Mouse (Mus musculus) liver (tissue): ENCODE results near the gene Gm20479.

Source experiments
- DNase-seq: peaks from one replicate; pipeline ENCODE4 v3.0.0-alpha.2; 2020; ENCODE audit warnings: mixed read lengths

Gene Gm20479

GRCm38 (mm10) chr7:27356861-27357594 is at the start of gene Gm20479:
Gene Gm20479, minus strand, starts transcription at chr7:27357419.
- DNase-seq: no peak

- no peak for DNase-seq
Measured at GRCm38 (mm10) chr7:27406481-27406880, 49.3 kb upstream of the Gm20479 start.

- no peak for DNase-seq
Measured at GRCm38 (mm10) chr7:27404203-27404942, 47.2 kb upstream of the Gm20479 start.

GRCm38 (mm10) chr7:27402675-27403074 is 45.5 kb upstream of the Gm20479 start:
- peak; percentile 65 for DNase-seq

GRCm38 (mm10) chr7:27400545-27400944 is 43.3 kb upstream of the Gm20479 start:
- no peak for DNase-seq

- peak; percentile 72 for DNase-seq
Measured at GRCm38 (mm10) chr7:27397048-27397949, 40.1 kb upstream of the Gm20479 start.

- peak; percentile 58 for DNase-seq
Measured at GRCm38 (mm10) chr7:27396184-27397047, 39.2 kb upstream of the Gm20479 start.

GRCm38 (mm10) chr7:27395521-27396183 is 38.4 kb upstream of the Gm20479 start:
- no peak for DNase-seq

GRCm38 (mm10) chr7:27391416-27391815 is 34.2 kb upstream of the Gm20479 start:
- DNase-seq: no peak

GRCm38 (mm10) chr7:27389213-27389612 is 32.0 kb upstream of the Gm20479 start:
- no peak for DNase-seq

GRCm38 (mm10) chr7:27384731-27385130 is 27.5 kb upstream of the Gm20479 start:
- DNase-seq: peak; percentile 77

- DNase-seq: no peak
Measured at GRCm38 (mm10) chr7:27384134-27384533, 26.9 kb upstream of the Gm20479 start.

GRCm38 (mm10) chr7:27383233-27383632 is 26.0 kb upstream of the Gm20479 start:
- DNase-seq: no peak

GRCm38 (mm10) chr7:27381560-27381959 is 24.3 kb upstream of the Gm20479 start:
- DNase-seq: no peak

- DNase-seq: no peak
Measured at GRCm38 (mm10) chr7:27381009-27381408, 23.8 kb upstream of the Gm20479 start.

- DNase-seq: no peak
Measured at GRCm38 (mm10) chr7:27379836-27380235, 22.6 kb upstream of the Gm20479 start.

GRCm38 (mm10) chr7:27378431-27378830 is 21.2 kb upstream of the Gm20479 start:
- no peak for DNase-seq

GRCm38 (mm10) chr7:27375274-27375673 is 18.1 kb upstream of the Gm20479 start:
- DNase-seq: no peak

GRCm38 (mm10) chr7:27371715-27372462 is 14.7 kb upstream of the Gm20479 start:
- DNase-seq: no peak

- no peak for DNase-seq
Measured at GRCm38 (mm10) chr7:27369111-27369510, 11.9 kb upstream of the Gm20479 start.

GRCm38 (mm10) chr7:27367976-27368375 is 10.8 kb upstream of the Gm20479 start:
- DNase-seq: no peak
